Mouse (Mus musculus): Measurements from ENCODE around the gene E330009J07Rik. TPM values are rescaled to one million over a fixed set of nuclear protein-coding genes. Genes with fewer than 3 reads are reported as not detected.

Gene E330009J07Rik
- polyA plus RNA-seq, 1 experiment from 2014 or later: 17.0 TPM

DNA sequence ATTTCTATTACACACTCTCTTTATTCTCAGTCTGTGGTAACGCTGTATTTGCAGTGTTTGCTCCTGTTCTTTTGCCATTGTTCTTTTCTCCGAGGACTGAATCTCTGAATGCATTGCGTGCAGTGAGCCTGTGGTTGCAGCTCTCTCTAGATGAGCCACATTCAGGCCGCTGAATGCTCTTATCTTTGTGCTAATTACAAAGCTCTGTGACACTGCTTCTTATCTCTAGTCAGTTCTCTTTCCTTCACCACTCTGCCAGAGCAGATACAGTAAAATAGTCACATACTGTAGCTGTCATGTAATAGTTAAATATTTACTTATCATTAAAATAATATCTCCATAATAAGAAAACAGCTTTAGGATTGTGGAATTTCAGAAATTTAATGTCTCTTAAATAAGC is 47.3 kb downstream of the E330009J07Rik start:
- Histone ChIP-seq H3K4me2 (ENCODE audit: low read depth, low read length) (no peak overlapping the region), H3K4me3 (ENCODE audit: low read depth, low read length) (no peak overlapping the region), H3K9ac (replicated peaks; ENCODE audit: low read depth, low read length) (no peak overlapping the region), H3K4me1 (ENCODE audit: control insufficient read depth, insufficient read depth, low read length) (no peaks in the 10 kb centered on the region), H3K27me3 (ENCODE audit: control insufficient read depth, insufficient read depth, low read length) (no peaks in the 10 kb centered on the region), H3K27ac (ENCODE audit: low read depth, low read length) (no peak overlapping the region), H3K9me3 (ENCODE audit: control insufficient read depth, low read length) (no peaks in the 10 kb centered on the region), H3K36me3 (ENCODE audit: control insufficient read depth, insufficient read depth, low read length) (no peaks in the 10 kb centered on the region)
- no peak for ATAC-seq (ENCODE audit: low read depth)
- WGBS: 72% methylated on average over 4 of the region's 4 CpGs

DNA sequence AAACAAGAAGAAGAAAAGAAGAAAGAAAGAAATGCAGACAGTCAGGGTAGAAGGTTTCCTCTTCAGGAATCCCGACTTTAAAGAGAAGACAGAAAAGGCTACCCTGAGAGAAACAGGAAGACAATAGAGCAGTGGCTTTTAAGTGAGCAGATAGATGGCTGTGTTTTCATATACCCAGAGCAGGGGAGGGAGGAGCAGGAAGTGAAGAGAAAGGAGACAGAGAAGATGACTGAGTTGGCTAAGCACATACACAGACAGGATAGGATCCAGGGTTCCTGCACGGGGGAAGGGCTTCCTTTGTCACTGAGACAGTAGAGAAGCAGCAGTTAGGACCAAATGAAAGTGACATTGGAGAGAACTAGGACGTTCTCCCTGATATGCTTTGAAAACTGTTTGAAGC is 50.3 kb downstream of the E330009J07Rik start:
- H3K36me3 ChIP-seq (ENCODE audit: control insufficient read depth, insufficient read depth, low read length): no peaks in the 10 kb centered on the region
- H3K4me1 ChIP-seq (ENCODE audit: control insufficient read depth, insufficient read depth, low read length): no peaks in the 10 kb centered on the region
- H3K9me3 ChIP-seq (ENCODE audit: control insufficient read depth, low read length): no peaks in the 10 kb centered on the region
- no peak overlapping the region for H3K9ac ChIP-seq (replicated peaks; ENCODE audit: low read depth, low read length)
- no peak overlapping the region for H3K4me2 ChIP-seq (ENCODE audit: low read depth, low read length)
- 56% methylated on average over 3 of the region's 3 CpGs for WGBS
- no peaks in the 10 kb centered on the region for H3K27me3 ChIP-seq (ENCODE audit: control insufficient read depth, insufficient read depth, low read length)
- no peak for ATAC-seq (ENCODE audit: low read depth)
- no peak overlapping the region for H3K27ac ChIP-seq (ENCODE audit: low read depth, low read length)
- H3K4me3 ChIP-seq (ENCODE audit: low read depth, low read length): no peak overlapping the region

DNA sequence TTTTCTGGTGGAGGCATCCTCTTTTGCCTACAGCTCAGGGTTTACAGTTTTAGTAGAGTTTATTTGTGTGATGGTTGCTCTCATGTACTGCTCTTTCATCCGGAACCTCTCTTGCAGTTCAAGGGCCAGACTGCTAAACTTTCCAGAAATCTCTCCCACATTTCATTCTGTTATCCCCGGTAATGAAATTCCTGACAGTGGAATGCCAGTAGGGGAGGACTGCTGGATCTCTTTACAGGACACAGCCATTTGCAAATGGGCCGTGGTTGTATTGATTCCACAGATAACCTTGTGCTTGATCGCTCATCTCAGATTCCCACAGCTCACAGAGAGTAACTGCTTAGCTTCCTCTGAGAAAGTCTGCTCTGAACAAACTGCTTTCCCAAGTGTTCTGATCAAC is 54.0 kb downstream of the E330009J07Rik start:
- 84% methylated on average over 4 of the region's 4 CpGs for WGBS
- Histone ChIP-seq H3K36me3 (ENCODE audit: control insufficient read depth, insufficient read depth, low read length) (no peaks in the 10 kb centered on the region), H3K4me3 (ENCODE audit: low read depth, low read length) (no peak overlapping the region), H3K4me1 (ENCODE audit: control insufficient read depth, insufficient read depth, low read length) (no peaks in the 10 kb centered on the region), H3K27me3 (ENCODE audit: control insufficient read depth, insufficient read depth, low read length) (no peaks in the 10 kb centered on the region), H3K4me2 (ENCODE audit: low read depth, low read length) (no peak overlapping the region), H3K27ac (ENCODE audit: low read depth, low read length) (no peak overlapping the region), H3K9me3 (ENCODE audit: control insufficient read depth, low read length) (no peaks in the 10 kb centered on the region), H3K9ac (replicated peaks; ENCODE audit: low read depth, low read length) (no peak overlapping the region)
- no peak for ATAC-seq (ENCODE audit: low read depth)

DNA sequence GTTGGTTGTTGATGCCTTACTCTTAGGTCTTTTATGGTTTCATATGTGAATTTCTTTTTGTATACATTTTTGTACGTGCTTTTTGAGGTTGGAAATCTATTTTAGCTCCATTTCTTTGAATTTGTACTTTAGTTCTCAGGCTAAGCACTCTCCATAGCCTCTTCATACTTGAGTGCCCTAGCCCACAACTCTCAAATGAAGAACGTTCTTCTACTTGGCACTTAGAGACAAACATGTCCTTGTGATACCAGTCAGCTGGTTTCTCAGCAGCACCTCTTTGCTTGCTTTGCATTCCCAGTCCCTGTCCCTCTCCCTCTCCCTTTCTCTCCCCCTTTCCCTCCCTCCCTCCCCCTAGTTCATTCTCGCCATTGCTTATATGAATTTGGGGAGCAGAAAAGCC is 55.8 kb downstream of the E330009J07Rik start:
- no peak overlapping the region for H3K4me2 ChIP-seq (ENCODE audit: low read depth, low read length)

DNA sequence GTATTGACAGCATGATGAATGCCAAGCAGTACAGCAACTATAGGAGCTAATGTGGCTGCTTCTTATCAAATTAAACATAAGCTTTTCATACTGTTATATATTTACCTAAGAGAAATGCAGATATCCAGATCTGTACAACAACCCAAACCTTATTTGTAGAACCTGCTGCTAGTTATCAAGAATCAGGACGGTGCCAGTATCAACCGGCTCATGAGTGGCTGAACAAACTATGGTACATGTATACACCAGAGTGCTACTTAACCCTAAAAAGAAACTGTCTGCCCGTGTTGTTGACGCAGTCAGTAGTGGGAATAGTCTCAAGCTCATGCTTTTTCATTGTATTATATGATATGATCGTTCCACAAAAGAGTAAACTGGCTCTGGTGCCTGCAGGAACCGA is 64.9 kb downstream of the E330009J07Rik start:
- no peak overlapping the region for H3K4me3 ChIP-seq (ENCODE audit: low read depth, low read length)
- 96% methylated on average over 6 of the region's 6 CpGs for whole genome bisulfite sequencing
- H3K9me3 ChIP-seq (ENCODE audit: control insufficient read depth, low read length): no peaks in the 10 kb centered on the region

More for the DNA sequence above, 55.8 kb downstream of the E330009J07Rik start:
- H3K36me3 ChIP-seq (ENCODE audit: control insufficient read depth, insufficient read depth, low read length): no peaks in the 10 kb centered on the region
- no peak for ATAC-seq (ENCODE audit: low read depth)
- H3K27ac ChIP-seq (ENCODE audit: low read depth, low read length): no peak overlapping the region
- H3K4me3 ChIP-seq (ENCODE audit: low read depth, low read length): no peak overlapping the region
- H3K9ac ChIP-seq (replicated peaks; ENCODE audit: low read depth, low read length): no peak overlapping the region
- no peaks in the 10 kb centered on the region for H3K4me1 ChIP-seq (ENCODE audit: control insufficient read depth, insufficient read depth, low read length)
- H3K27me3 ChIP-seq (ENCODE audit: control insufficient read depth, insufficient read depth, low read length): no peaks in the 10 kb centered on the region
- WGBS: 96% methylated on average over 3 of the region's 3 CpGs
- H3K9me3 ChIP-seq (ENCODE audit: control insufficient read depth, low read length): no peaks in the 10 kb centered on the region

DNA sequence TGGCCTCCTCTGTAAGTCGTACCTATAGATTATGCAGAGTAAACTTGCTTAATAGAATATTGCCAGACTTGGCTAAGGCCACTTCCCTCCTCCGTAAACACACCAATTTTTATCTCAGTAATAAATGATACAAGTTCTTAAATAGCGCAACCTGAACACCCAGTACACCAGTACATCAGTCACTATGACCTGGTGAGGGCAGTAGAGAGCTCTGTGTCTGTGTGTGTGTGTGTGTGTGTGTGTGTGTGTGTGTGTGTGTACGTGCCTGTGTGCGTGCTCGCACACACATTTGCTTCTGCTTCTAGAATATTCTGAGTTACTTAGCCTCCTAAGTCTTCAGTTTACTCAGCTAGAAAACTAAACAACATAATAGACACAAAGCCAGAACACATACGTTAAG is 82.6 kb downstream of the E330009J07Rik start:
- no peaks in the 10 kb centered on the region for H3K4me1 ChIP-seq (ENCODE audit: control insufficient read depth, insufficient read depth, low read length)
- H3K27ac ChIP-seq (ENCODE audit: low read depth, low read length): no peak overlapping the region
- no peaks in the 10 kb centered on the region for H3K9me3 ChIP-seq (ENCODE audit: control insufficient read depth, low read length)
- H3K4me3 ChIP-seq (ENCODE audit: low read depth, low read length): no peak overlapping the region
- no peak overlapping the region for H3K9ac ChIP-seq (replicated peaks; ENCODE audit: low read depth, low read length)
- no peaks in the 10 kb centered on the region for H3K27me3 ChIP-seq (ENCODE audit: control insufficient read depth, insufficient read depth, low read length)
- WGBS: 96% methylated on average over 7 of the region's 7 CpGs
- H3K36me3 ChIP-seq (ENCODE audit: control insufficient read depth, insufficient read depth, low read length): 0 out of 2 replicates have a peak, but pooled peaks cover 6% of the 10 kb centered on the region
- no peak overlapping the region for H3K4me2 ChIP-seq (ENCODE audit: low read depth, low read length)
- no peak for ATAC-seq (ENCODE audit: low read depth)

More for the DNA sequence above, 64.9 kb downstream of the E330009J07Rik start:
- Histone ChIP-seq H3K27ac (ENCODE audit: low read depth, low read length) (no peak overlapping the region), H3K4me2 (ENCODE audit: low read depth, low read length) (no peak overlapping the region), H3K9ac (replicated peaks; ENCODE audit: low read depth, low read length) (no peak overlapping the region), H3K4me1 (ENCODE audit: control insufficient read depth, insufficient read depth, low read length) (no peaks in the 10 kb centered on the region), H3K36me3 (ENCODE audit: control insufficient read depth, insufficient read depth, low read length) (no peaks in the 10 kb centered on the region), H3K27me3 (ENCODE audit: control insufficient read depth, insufficient read depth, low read length) (no peaks in the 10 kb centered on the region)
- no peak for ATAC-seq (ENCODE audit: low read depth)

Other genes starting within 250 kb of the E330009J07Rik start
- gene Agk, start 111.0 kb downstream of the E330009J07Rik start, polyA plus RNA-seq (2014; fragmentation: Nextera tagmentation; extraction: Ambion mirVana): 59.8 and 72.2 TPM in 2 replicates
- gene Wee2, start 3.0 kb upstream of the E330009J07Rik start, polyA plus RNA-seq (2014; fragmentation: Nextera tagmentation; extraction: Ambion mirVana): 0.09 and 0.25 TPM in 2 replicates
- gene Ssbp1, start 35.2 kb upstream of the E330009J07Rik start, polyA plus RNA-seq (2014; fragmentation: Nextera tagmentation; extraction: Ambion mirVana): 84.0 and 97.3 TPM in 2 replicates
- 0.25 TPM in 1 of 2 replicates, not detected in the other for gene Tas2r137, start 55.1 kb upstream of the E330009J07Rik start, polyA plus RNA-seq (2014; fragmentation: Nextera tagmentation; extraction: Ambion mirVana)
- 0.27 TPM in 1 of 2 replicates, not detected in the other for gene Tas2r108, start 57.4 kb upstream of the E330009J07Rik start, polyA plus RNA-seq (2014; fragmentation: Nextera tagmentation; extraction: Ambion mirVana)
- not detected in 2 replicates for gene Prss37, start 83.4 kb upstream of the E330009J07Rik start, polyA plus RNA-seq (2014; fragmentation: Nextera tagmentation; extraction: Ambion mirVana)
- 0.12 and 0.36 TPM in 2 replicates for gene Olfr461, start 118.9 kb upstream of the E330009J07Rik start, polyA plus RNA-seq (2014; fragmentation: Nextera tagmentation; extraction: Ambion mirVana)
- gene Olfr460, start 133.4 kb upstream of the E330009J07Rik start, polyA plus RNA-seq (2014; fragmentation: Nextera tagmentation; extraction: Ambion mirVana): 0.08 TPM in 1 of 2 replicates, not detected in the other
- 0.59 and 0.63 TPM in 2 replicates for gene Clec5a, start 149.7 kb upstream of the E330009J07Rik start, polyA plus RNA-seq (2014; fragmentation: Nextera tagmentation; extraction: Ambion mirVana)
- not detected in 2 replicates for gene Tas2r138, start 177.2 kb upstream of the E330009J07Rik start, polyA plus RNA-seq (2014; fragmentation: Nextera tagmentation; extraction: Ambion mirVana)
- 0.14 and 0.17 TPM in 2 replicates for gene Mgam, start 192.7 kb upstream of the E330009J07Rik start, polyA plus RNA-seq (2014; fragmentation: Nextera tagmentation; extraction: Ambion mirVana)

Data from neural tube, embryonic 14.5 days (tissue).